Mouse (Mus musculus): ENCODE measurements at regions not wholly inside any gene's neighbourhood (a gene's known extent, or its start where the extent isn't known, plus 50 kb on each side); places are given as distances from the start of the nearest gene placed in this dataset.
A peak's percentile ranks its signal among the peaks of the same experiment; 100 is the strongest.

GRCm38 (mm10) chr11:113191006-113191405, 409.0 kb downstream of the Sox9 start:
- Histone ChIP-seq H3K27me3 (ENCODE audit: control insufficient read depth, insufficient read depth, low read length) (no peaks in the 10 kb centered on the region), H3K27ac (ENCODE audit: insufficient read depth, low read length) (no peak overlapping the region), H3K4me3 (replicated peaks; ENCODE audit: insufficient read depth, low read depth, low read length) (no peak overlapping the region), H3K4me1 (ENCODE audit: control insufficient read depth, insufficient read depth, low read length) (peaks cover 8% of the 10 kb centered on the region)
- WGBS = 96% methylated on average over 7 of the region's 7 CpGs
- TF ChIP-seq POLR2A (IDR thresholded peaks at IDR 0.05; ENCODE audit: borderline replicate concordance, insufficient read depth, low read length) = no peak
- no peak for TF ChIP-seq CTCF (IDR thresholded peaks at IDR 0.05; ENCODE audit: borderline replicate concordance, insufficient read depth, low read depth, low read length)
- no peak for DNase-seq

GRCm38 (mm10) chr11:113192086-113192856, 410.2 kb downstream of the Sox9 start:
- Histone ChIP-seq H3K4me3 (replicated peaks; ENCODE audit: insufficient read depth, low read depth, low read length) (peak overlapping the region; percentile 2), H3K4me1 (ENCODE audit: control insufficient read depth, insufficient read depth, low read length) (peaks cover 6% of the 10 kb centered on the region), H3K27ac (ENCODE audit: insufficient read depth, low read length) (no peak overlapping the region), H3K27me3 (ENCODE audit: control insufficient read depth, insufficient read depth, low read length) (no peaks in the 10 kb centered on the region)
- peak; percentile 77 to 86 for DNase-seq
- 11% methylated on average over 22 of the region's 22 CpGs for WGBS
- TF ChIP-seq CTCF (IDR thresholded peaks at IDR 0.05; ENCODE audit: borderline replicate concordance, insufficient read depth, low read depth, low read length) (no peak), POLR2A (IDR thresholded peaks at IDR 0.05; ENCODE audit: borderline replicate concordance, insufficient read depth, low read length) (no peak)

GRCm38 (mm10) chr11:113194144-113194827, 412.3 kb downstream of the Sox9 start:
- Histone ChIP-seq H3K27me3 (ENCODE audit: control insufficient read depth, insufficient read depth, low read length) (no peaks in the 10 kb centered on the region), H3K4me1 (ENCODE audit: control insufficient read depth, insufficient read depth, low read length) (peaks cover 6% of the 10 kb centered on the region), H3K27ac (ENCODE audit: insufficient read depth, low read length) (no peak overlapping the region), H3K4me3 (replicated peaks; ENCODE audit: insufficient read depth, low read depth, low read length) (no peak overlapping the region)
- 96% methylated on average over 15 of the region's 15 CpGs for WGBS
- no peak for DNase-seq
- TF ChIP-seq CTCF (IDR thresholded peaks at IDR 0.05; ENCODE audit: borderline replicate concordance, insufficient read depth, low read depth, low read length) (no peak), POLR2A (IDR thresholded peaks at IDR 0.05; ENCODE audit: borderline replicate concordance, insufficient read depth, low read length) (no peak)

All from cerebellum, adult 2 months (tissue).